Mouse (Mus musculus) lung, embryonic 14.5 days (tissue): ENCODE results near the gene Bach2. TPM values are rescaled to one million over a fixed set of nuclear protein-coding genes. Genes with fewer than 3 reads are reported as not detected.

Experiments
- ATAC-seq: fragments of 200-750 bp; cut with Nextera tagmentation; 2 replicates; pipeline ENCODE4 v1.8.0; 2017; ENCODE audit warnings: mild to moderate bottlenecking, moderate TSS enrichment, moderate library complexity; ENCODE audit not compliant: insufficient read depth
- DNase-seq: peaks from one replicate; pipeline ENCODE4 v3.0.0-alpha.2; 2015
- H3K27ac ChIP-seq: fragments of 300-500 bp; sonication (generic); 2 replicates; pipeline ENCODE4 v1.5.1; 2014; ENCODE audit warnings: low read depth, mild to moderate bottlenecking, moderate library complexity
- H3K27me3 ChIP-seq: fragments of 300-500 bp; sonication (generic); 2 replicates; pipeline ENCODE4 v1.6.1; 2014; ENCODE audit warnings: low read length, control low read depth; ENCODE audit not compliant: insufficient read depth
- H3K36me3 ChIP-seq: fragments of 300-500 bp; sonication (generic); 2 replicates; pipeline ENCODE4 v1.6.1; 2014; ENCODE audit warnings: control low read depth; ENCODE audit not compliant: insufficient read depth
- H3K4me1 ChIP-seq: fragments of 300-500 bp; sonication (generic); 2 replicates; pipeline ENCODE4 v1.6.1; 2014; ENCODE audit warnings: antibody characterized with exemption, control low read depth; ENCODE audit not compliant: insufficient read depth
- H3K4me2 ChIP-seq: fragments of 300-500 bp; sonication (generic); 2 replicates; pipeline ENCODE4 v1.6.1; 2014; ENCODE audit warnings: mild to moderate bottlenecking
- H3K4me3 ChIP-seq: fragments of 300-500 bp; sonication (generic); 2 replicates; pipeline ENCODE4 v1.5.1; 2014; ENCODE audit warnings: low read depth, low read length
- H3K9ac ChIP-seq: fragments of 300-500 bp; sonication (generic); 2 replicates; pipeline ENCODE4 v1.6.1; 2014
- H3K9me3 ChIP-seq: fragments of 300-500 bp; sonication (generic); 2 replicates; pipeline ENCODE4 v1.6.1; 2016; ENCODE audit warnings: low read depth, low read length, control low read depth
- CTCF ChIP-seq: IDR thresholded peaks from 2 replicates; pipeline ENCODE4 v1.5.1; 2016; ENCODE audit warnings: antibody characterized with exemption, low read depth
- WGBS: fragments of 180-500 bp; shearing (Covaris S2); extraction: QIAGEN DNeasy Blood & Tissue Kit; methylation state at CpG from one replicate; pipeline ENCODE4 v1.1.7; 2014; 5-methylcytosine and 5-hydroxymethylcytosine counted together
- polyA plus RNA-seq: library from polyadenylated mRNA; unstranded; fragments of >200 nt; fragmentation: Nextera tagmentation; extraction: Ambion mirVana; gene quantifications from 2 replicates; pipeline ENCODE4 v1.2.1, GENCODE M21; 2014

The Bach2 gene
- polyA plus RNA-seq, 1 experiment from 2014 or later = 16.1 TPM

- Histone ChIP-seq H3K27me3 (no peaks in the 10 kb centered on the region), H3K4me2 (no peak overlapping the region), H3K4me1 (peaks cover 9% of the 10 kb centered on the region), H3K27ac (no peak overlapping the region), H3K36me3 (no peaks in the 10 kb centered on the region), H3K9me3 (no peaks in the 10 kb centered on the region), H3K9ac (no peak overlapping the region), H3K4me3 (no peak overlapping the region)
- ATAC-seq = no peak
- 40% methylated on average over 3 of the region's 3 CpGs for WGBS
- no peak for DNase-seq
- no peak for TF ChIP-seq CTCF
These were observed 88.3 kb downstream of the Bach2 start for GRCm38 (mm10) chr4:32326860-32327259.

- no peak for TF ChIP-seq CTCF
- WGBS = 23% methylated on average over 5 of the region's 5 CpGs
- Histone ChIP-seq H3K36me3 (no peaks in the 10 kb centered on the region), H3K4me2 (no peak overlapping the region), H3K27me3 (no peaks in the 10 kb centered on the region), H3K9me3 (no peaks in the 10 kb centered on the region), H3K4me1 (peaks cover 9% of the 10 kb centered on the region), H3K9ac (no peak overlapping the region), H3K27ac (peak overlapping the region; percentile 61), H3K4me3 (no peak overlapping the region)
- DNase-seq (peak; percentile 61), ATAC-seq (0 out of 2 replicates have a peak, but pooled peaks have one; percentile 29)
These were observed 89.0 kb downstream of the Bach2 start for GRCm38 (mm10) chr4:32327626-32328025.

- 57% methylated on average over 2 of the region's 2 CpGs for WGBS
- no peak; the same call in 1 of the 2 replicates for ATAC-seq
- no peak for DNase-seq
These were observed 90.0 kb downstream of the Bach2 start for GRCm38 (mm10) chr4:32328561-32328960.

GRCm38 (mm10) chr4:32330584-32331314 is 92.1 kb downstream of the Bach2 start:
- ATAC-seq (no peak), DNase-seq (no peak)
- Histone ChIP-seq H3K4me1 (peaks cover 13% of the 10 kb centered on the region), H3K27ac (no peak overlapping the region), H3K4me3 (no peak overlapping the region), H3K9me3 (no peaks in the 10 kb centered on the region), H3K27me3 (no peaks in the 10 kb centered on the region), H3K4me2 (no peak overlapping the region), H3K9ac (no peak overlapping the region), H3K36me3 (no peaks in the 10 kb centered on the region)
- TF ChIP-seq CTCF = no peak
- WGBS = 55% methylated on average over 8 of the region's 8 CpGs

More at GRCm38 (mm10) chr4:32328561-32328960, 90.0 kb downstream of the Bach2 start:
- Histone ChIP-seq H3K4me1 (peaks cover 9% of the 10 kb centered on the region), H3K27ac (no peak overlapping the region; the same call in 1 of the 2 replicates), H3K9ac (no peak overlapping the region), H3K9me3 (no peaks in the 10 kb centered on the region), H3K27me3 (no peaks in the 10 kb centered on the region), H3K36me3 (no peaks in the 10 kb centered on the region), H3K4me2 (no peak overlapping the region), H3K4me3 (no peak overlapping the region)
- TF ChIP-seq CTCF = no peak

GRCm38 (mm10) chr4:32332028-32332427 is 93.4 kb downstream of the Bach2 start:
- H3K4me1 ChIP-seq = peaks cover 26% of the 10 kb centered on the region
- no peak overlapping the region for H3K4me2 ChIP-seq
- H3K27me3 ChIP-seq = no peaks in the 10 kb centered on the region
- no peak for TF ChIP-seq CTCF
- 94% methylated on average over 12 of the region's 12 CpGs for WGBS
- H3K9ac ChIP-seq = no peak overlapping the region
- H3K36me3 ChIP-seq = no peaks in the 10 kb centered on the region
- DNase-seq = no peak
- H3K4me3 ChIP-seq = no peak overlapping the region
- H3K27ac ChIP-seq = no peak overlapping the region
- H3K9me3 ChIP-seq = no peaks in the 10 kb centered on the region
- no peak for ATAC-seq

- H3K4me1 ChIP-seq = peaks cover 22% of the 10 kb centered on the region
- H3K4me2 ChIP-seq = no peak overlapping the region
- no peaks in the 10 kb centered on the region for H3K36me3 ChIP-seq
- H3K27ac ChIP-seq = no peak overlapping the region
- 92% methylated on average over 1 of the region's 1 CpGs for WGBS
- no peaks in the 10 kb centered on the region for H3K9me3 ChIP-seq
- no peak for TF ChIP-seq CTCF
- DNase-seq = no peak
- H3K9ac ChIP-seq = no peak overlapping the region
- no peak overlapping the region for H3K4me3 ChIP-seq
- H3K27me3 ChIP-seq = no peaks in the 10 kb centered on the region
- no peak for ATAC-seq
These were observed 95.5 kb downstream of the Bach2 start for GRCm38 (mm10) chr4:32334131-32334530.

GRCm38 (mm10) chr4:32334765-32335164 is 96.2 kb downstream of the Bach2 start:
- H3K36me3 ChIP-seq = no peaks in the 10 kb centered on the region
- H3K27ac ChIP-seq = no peak overlapping the region
- peaks cover 22% of the 10 kb centered on the region for H3K4me1 ChIP-seq
- H3K9me3 ChIP-seq = no peaks in the 10 kb centered on the region
- H3K4me3 ChIP-seq = no peak overlapping the region
- no peak for TF ChIP-seq CTCF
- 70% methylated on average over 5 of the region's 5 CpGs for WGBS
- H3K27me3 ChIP-seq = no peaks in the 10 kb centered on the region
- DNase-seq = no peak
- ATAC-seq = no peak
- H3K4me2 ChIP-seq = no peak overlapping the region
- no peak overlapping the region for H3K9ac ChIP-seq
